Mouse (Mus musculus) G1E (cell line): ENCODE measurements around the gene Acrbp.
"Not testable (repeated sequence)": the region's sequence is repeated elsewhere in the genome, so short reads cannot be mapped to it uniquely, and the experiment has no call there.

Source experiments
- CTCF ChIP-seq: IDR thresholded peaks from 2 replicates; pipeline ENCODE4 v1.5.1; 2012; ENCODE audit warnings: low read depth, low read length, inconsistent platforms, mixed read lengths
- GATA1 ChIP-seq: IDR thresholded peaks from 2 replicates; pipeline ENCODE4 v1.6.1; 2012; ENCODE audit warnings: borderline replicate concordance, low read length, inconsistent platforms, mixed read lengths
- GATA2 ChIP-seq: IDR thresholded peaks from 2 replicates; pipeline ENCODE4 v1.6.1; 2012; ENCODE audit warnings: low read depth, low read length, inconsistent platforms, borderline replicate concordance
- POLR2AphosphoS5 ChIP-seq: IDR thresholded peaks from 2 replicates; pipeline ENCODE4 v1.6.1; 2012; ENCODE audit warnings: low read depth, low read length, inconsistent platforms; ENCODE audit not compliant: insufficient replicate concordance
- TAL1 ChIP-seq: conservative IDR thresholded peaks from 2 replicates; pipeline ENCODE4 v1.6.1; 2012; ENCODE audit warnings: low read depth, low read length, inconsistent platforms, mixed read lengths

DNA sequence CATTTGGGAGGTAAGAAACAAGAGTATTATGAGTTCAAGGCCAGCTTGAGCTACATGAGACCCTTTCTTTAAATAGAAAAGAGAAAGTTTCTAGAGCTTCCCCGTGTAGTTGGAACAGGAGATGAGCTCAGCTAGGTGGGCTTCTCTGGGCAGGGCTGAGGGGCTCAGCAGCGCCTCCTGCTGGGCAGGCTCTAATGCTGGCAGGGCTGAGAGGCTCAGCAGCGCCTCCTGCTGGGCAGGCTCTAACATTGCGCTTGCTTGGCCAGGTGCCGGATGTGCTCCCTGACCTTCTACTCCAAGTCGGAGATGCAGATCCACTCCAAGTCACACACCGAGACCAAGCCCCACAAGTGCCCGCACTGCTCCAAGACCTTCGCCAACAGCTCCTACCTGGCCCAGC lies 19.0 kb upstream of the Acrbp start:
- peak; percentile 93 for TF ChIP-seq CTCF
- not testable (repeated sequence) for TF ChIP-seq POLR2AphosphoS5, GATA1, TAL1, GATA2
